15 mouse cellular contexts compared by ENCODE assay signal in genomic region chr9:100605522-100605921, GRCm38 (mm10). TPM values are rescaled to one million over a fixed set of nuclear protein-coding genes. Genes with fewer than 3 reads are reported as not detected.
A peak's percentile ranks its signal among the peaks of the same experiment; 100 is the strongest.
DNase-seq lines count a peak whose midpoint lies in the region; ATAC-seq and TF ChIP-seq lines count a peak whose summit lies in the region.
"Had no signal": no experiment of that assay in that cellular context is flagged by ENCODE, and none has a peak within 500 bp of the region (broad histone marks: within the 10 kb centered on the region; RNA-seq: fewer than 3 reads in every experiment).

No protein-coding gene starts in this region.

- no peak for ATAC-seq in heart, postnatal 0 days (ENCODE audit: insufficient read depth, low read depth)
- no peak for ATAC-seq in heart, embryonic 11.5 days (replicated peaks; ENCODE audit: insufficient number of reproducible peaks, low FRiP score, low TSS enrichment)
- ATAC-seq: intestine, embryonic 15.5 days had no signal

- TF ChIP-seq CTCF in heart, postnatal 0 days (IDR thresholded peaks at IDR 0.05; ENCODE audit: low read depth), result no peak

- no peaks in the 10 kb centered on the region for H3K36me3 ChIP-seq in heart, embryonic 10.5 days
- H3K36me3 ChIP-seq in heart, postnatal 0 days (replicated peaks; ENCODE audit: control insufficient read depth, insufficient read depth, low read length), result no peaks in the 10 kb centered on the region
- H3K36me3 ChIP-seq in heart, embryonic 11.5 days (ENCODE audit: control insufficient read depth, insufficient read depth, low read length), result no peaks in the 10 kb centered on the region
- H3K36me3 ChIP-seq: embryonic facial prominence, embryonic 15.5 days; hindbrain, embryonic 10.5 days; intestine, embryonic 15.5 days had no signal

- no peak overlapping the region for H3K4me2 ChIP-seq in heart, postnatal 0 days (ENCODE audit: low read depth, low read length)
- H3K4me2 ChIP-seq in heart, embryonic 11.5 days, result no peak overlapping the region
- H3K4me2 ChIP-seq: embryonic facial prominence, embryonic 15.5 days; hindbrain, embryonic 14.5 days; intestine, embryonic 15.5 days had no signal

- peak overlapping the region; percentile 56; the same call in 1 of the 2 replicates for H3K27ac ChIP-seq in heart, embryonic 10.5 days
- H3K27ac ChIP-seq in heart, postnatal 0 days (ENCODE audit: low read depth), result peak overlapping the region; percentile 38; the same call in 1 of the 2 replicates
- H3K27ac ChIP-seq in heart, embryonic 11.5 days (ENCODE audit: low read depth, low read length), result no peak overlapping the region
- H3K27ac ChIP-seq: embryonic facial prominence, embryonic 15.5 days; hindbrain, embryonic 10.5 days; hindbrain, embryonic 14.5 days; intestine, embryonic 15.5 days had no signal

- H3K27me3 ChIP-seq in heart, embryonic 10.5 days (ENCODE audit: insufficient read depth, poor library complexity, severe bottlenecking), result no peaks in the 10 kb centered on the region
- H3K27me3 ChIP-seq in heart, postnatal 0 days (ENCODE audit: control insufficient read depth, insufficient read depth, low read length), result no peaks in the 10 kb centered on the region
- no peaks in the 10 kb centered on the region for H3K27me3 ChIP-seq in heart, embryonic 11.5 days (ENCODE audit: control insufficient read depth, insufficient read depth, low read length)
- H3K27me3 ChIP-seq: embryonic facial prominence, embryonic 15.5 days; intestine, embryonic 15.5 days; Patski had no signal

- DNase-seq in heart, embryonic 10.5 days (ENCODE audit: low spot score), result peak; percentile 25
- DNase-seq in heart, postnatal 10 days, result no peak
- no peak for DNase-seq in heart, postnatal 0 days (ENCODE audit: low spot score)
- DNase-seq in ES-CJ7 (ENCODE audit: low read depth, low spot score) (peak; percentile 31), ZHBTc4 (ENCODE audit: low read depth, low spot score) (peak; percentile 65)
- DNase-seq in cerebellum, postnatal 25 days, result no peak
- DNase-seq in thymus, postnatal 0 days (ENCODE audit: low spot score), result no peak
- DNase-seq: cerebellum, adult 2 months had no signal

- TF ChIP-seq EP300 in heart, postnatal 0 days (IDR thresholded peaks at IDR 0.05; ENCODE audit: low read depth), result no peak

- H3K4me3 ChIP-seq in heart, embryonic 10.5 days, result no peak overlapping the region
- no peak overlapping the region for H3K4me3 ChIP-seq in heart, postnatal 0 days (ENCODE audit: low read depth, low read length)
- no peak overlapping the region for H3K4me3 ChIP-seq in heart, embryonic 11.5 days (ENCODE audit: low read depth, low read length)
- H3K4me3 ChIP-seq: embryonic facial prominence, embryonic 15.5 days; hindbrain, embryonic 10.5 days; intestine, embryonic 15.5 days had no signal

- H3K9me3 ChIP-seq in heart, embryonic 10.5 days, result no peaks in the 10 kb centered on the region
- no peaks in the 10 kb centered on the region for H3K9me3 ChIP-seq in heart, postnatal 0 days (replicated peaks; ENCODE audit: control insufficient read depth, low read length)
- H3K9me3 ChIP-seq in heart, embryonic 11.5 days (replicated peaks; ENCODE audit: control insufficient read depth, low read length), result no peaks in the 10 kb centered on the region
- H3K9me3 ChIP-seq: embryonic facial prominence, embryonic 15.5 days; hindbrain, embryonic 10.5 days; intestine, embryonic 15.5 days had no signal

- peaks cover 4% of the 10 kb centered on the region for H3K4me1 ChIP-seq in heart, embryonic 10.5 days
- no peaks in the 10 kb centered on the region for H3K4me1 ChIP-seq in heart, postnatal 0 days (ENCODE audit: control insufficient read depth, insufficient read depth)
- no peaks in the 10 kb centered on the region; the same call in 1 of the 2 replicates for H3K4me1 ChIP-seq in heart, embryonic 11.5 days (ENCODE audit: control insufficient read depth, insufficient read depth, low read length)
- H3K4me1 ChIP-seq: intestine, embryonic 15.5 days had no signal

- intact Hi-C loops in heart, postnatal 10 days (cut with DNase I), result no loop called here

- H3K9ac ChIP-seq in heart, postnatal 0 days (replicated peaks; ENCODE audit: low read depth, low read length), result no peak overlapping the region
- no peak overlapping the region for H3K9ac ChIP-seq in heart, embryonic 11.5 days (ENCODE audit: low read depth, low read length)
- H3K9ac ChIP-seq: embryonic facial prominence, embryonic 15.5 days; hindbrain, embryonic 14.5 days; intestine, embryonic 15.5 days had no signal

- 79% methylated on average over 1 of the region's 1 CpGs for WGBS in heart, embryonic 10.5 days
- 90% methylated on average over 1 of the region's 1 CpGs for WGBS in heart, postnatal 0 days
- 82% methylated on average over 1 of the region's 1 CpGs for WGBS in heart, embryonic 11.5 days (ENCODE audit: insufficient replicate concordance)

RNA-seq across cellular contexts. Expression of gene Stag1, which starts 7.9 kb away (rescaled TPM):
- polyA plus RNA-seq in heart, embryonic 10.5 days (2016; fragmentation: Nextera tagmentation; extraction: Ambion mirVana), result 34.4 and 38.1 TPM in 2 replicates
- 10 to 100 TPM; 41.3 to 42.6 TPM for total RNA-seq in heart, postnatal 10 days (2021)
- total RNA-seq in heart, postnatal 0 days (2014; rRNA removed; ENCODE audit: low replicate concordance), result 17.9 and 30.7 TPM in 2 replicates
- polyA plus RNA-seq in heart, postnatal 0 days (2015; fragmentation: Nextera tagmentation; extraction: Ambion mirVana), result 24.0 and 24.9 TPM in 2 replicates
- 29.7 and 35.6 TPM in 2 replicates for polyA plus RNA-seq in heart, embryonic 11.5 days (2014; fragmentation: Nextera tagmentation; extraction: Ambion mirVana)
- 72.9 and 82.1 TPM in 2 replicates for polyA plus RNA-seq in thymus, postnatal 0 days (2015; fragmentation: Nextera tagmentation; extraction: Ambion mirVana)

RNA-seq across cellular contexts. Expression of gene Slc35g2, which starts 34.6 kb away (rescaled TPM):
- 9.0 and 11.0 TPM in 2 replicates for polyA plus RNA-seq in heart, embryonic 10.5 days (2016; fragmentation: Nextera tagmentation; extraction: Ambion mirVana)
- 1 to 10 TPM; 6.5 to 7.1 TPM for total RNA-seq in heart, postnatal 10 days (2021)
- total RNA-seq in heart, postnatal 0 days (2014; rRNA removed; ENCODE audit: low replicate concordance), result 16.1 and 19.7 TPM in 2 replicates
- 11.3 and 12.0 TPM in 2 replicates for polyA plus RNA-seq in heart, postnatal 0 days (2015; fragmentation: Nextera tagmentation; extraction: Ambion mirVana)
- polyA plus RNA-seq in heart, embryonic 11.5 days (2014; fragmentation: Nextera tagmentation; extraction: Ambion mirVana), result 10.1 and 11.5 TPM in 2 replicates
- 0.86 and 1.2 TPM in 2 replicates for polyA plus RNA-seq in thymus, postnatal 0 days (2015; fragmentation: Nextera tagmentation; extraction: Ambion mirVana)
- total RNA-seq: common myeloid progenitor, adult 5-6 weeks had no signal

RNA-seq across cellular contexts. Expression of gene Nck1, which starts 59.6 kb away (rescaled TPM):
- 50.3 and 61.2 TPM in 2 replicates for polyA plus RNA-seq in heart, embryonic 10.5 days (2016; fragmentation: Nextera tagmentation; extraction: Ambion mirVana)
- total RNA-seq in heart, postnatal 10 days (2021), result 10 to 100 TPM; 56.7 to 65.8 TPM
- 25.0 and 37.9 TPM in 2 replicates for total RNA-seq in heart, postnatal 0 days (2014; rRNA removed; ENCODE audit: low replicate concordance)
- polyA plus RNA-seq in heart, postnatal 0 days (2015; fragmentation: Nextera tagmentation; extraction: Ambion mirVana), result 58.8 and 63.9 TPM in 2 replicates
- polyA plus RNA-seq in heart, embryonic 11.5 days (2014; fragmentation: Nextera tagmentation; extraction: Ambion mirVana), result 62.7 and 65.7 TPM in 2 replicates
- polyA plus RNA-seq in thymus, postnatal 0 days (2015; fragmentation: Nextera tagmentation; extraction: Ambion mirVana), result 116 and 118 TPM in 2 replicates

Comparison
In these comparisons a context has a peak if more than half of its experiments do, and no peak if none do; other contexts are left out.
1. DNase-seq: peak in heart, embryonic 10.5 days (single experiment), ES-CJ7 (single experiment) and ZHBTc4 (single experiment); none in heart, postnatal 10 days (0 of 2), heart, postnatal 0 days (single experiment), cerebellum, postnatal 25 days (0 of 2) and thymus, postnatal 0 days (single experiment).